Mouse (Mus musculus) cerebral cortex, adult 2 months (tissue): ENCODE data around the gene Slc27a4.

Source experiments
- WGBS: fragments of 180-500 bp; shearing (Covaris S2); methylation state at CpG from one replicate; pipeline ENCODE4 v1.1.7; 2018; 5-methylcytosine and 5-hydroxymethylcytosine counted together

Gene Slc27a4

DNA sequence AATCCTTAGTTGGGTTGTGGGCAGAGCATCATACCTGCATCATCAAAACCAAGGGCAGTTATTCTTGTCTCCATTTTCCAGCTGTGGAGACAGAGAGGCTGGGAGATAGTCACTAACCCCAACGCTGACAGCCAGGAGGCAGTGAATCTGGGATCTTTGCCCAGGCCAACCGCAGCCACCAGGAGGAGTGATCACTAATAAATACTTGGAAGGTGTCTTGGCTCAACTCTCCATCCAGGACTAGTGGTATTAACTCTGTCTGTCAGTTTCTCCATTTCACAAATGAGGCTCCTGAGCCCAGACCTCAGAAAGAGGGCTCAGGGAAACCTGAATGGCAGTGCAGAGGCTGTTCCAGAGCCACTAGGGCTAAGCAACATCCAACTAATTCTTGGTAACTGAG, 54.9 kb downstream of the Slc27a4 start:
- 74% methylated on average over 2 of the region's 2 CpGs for WGBS

DNA sequence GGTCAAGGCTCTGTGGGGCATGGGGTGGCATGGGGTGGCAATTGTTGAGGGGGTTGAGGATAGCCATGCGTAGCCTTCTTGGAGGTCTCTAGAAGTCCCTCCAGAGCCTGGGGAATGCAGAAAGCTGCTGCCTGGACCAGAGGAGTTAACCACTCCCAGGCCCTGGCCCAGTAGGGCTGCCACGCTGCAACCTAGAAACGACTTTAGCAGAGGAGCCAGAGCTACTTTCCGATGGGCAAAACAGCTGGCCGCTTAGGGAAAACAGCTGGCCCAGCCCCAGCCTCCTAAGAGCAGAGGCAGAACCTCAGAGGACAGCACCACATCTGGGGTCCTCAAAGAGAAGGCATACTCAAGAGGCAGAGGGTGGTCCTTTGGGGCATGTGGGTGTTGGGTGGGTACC, 55.5 kb downstream of the Slc27a4 start:
- 75% methylated on average over 5 of the region's 5 CpGs for WGBS

DNA sequence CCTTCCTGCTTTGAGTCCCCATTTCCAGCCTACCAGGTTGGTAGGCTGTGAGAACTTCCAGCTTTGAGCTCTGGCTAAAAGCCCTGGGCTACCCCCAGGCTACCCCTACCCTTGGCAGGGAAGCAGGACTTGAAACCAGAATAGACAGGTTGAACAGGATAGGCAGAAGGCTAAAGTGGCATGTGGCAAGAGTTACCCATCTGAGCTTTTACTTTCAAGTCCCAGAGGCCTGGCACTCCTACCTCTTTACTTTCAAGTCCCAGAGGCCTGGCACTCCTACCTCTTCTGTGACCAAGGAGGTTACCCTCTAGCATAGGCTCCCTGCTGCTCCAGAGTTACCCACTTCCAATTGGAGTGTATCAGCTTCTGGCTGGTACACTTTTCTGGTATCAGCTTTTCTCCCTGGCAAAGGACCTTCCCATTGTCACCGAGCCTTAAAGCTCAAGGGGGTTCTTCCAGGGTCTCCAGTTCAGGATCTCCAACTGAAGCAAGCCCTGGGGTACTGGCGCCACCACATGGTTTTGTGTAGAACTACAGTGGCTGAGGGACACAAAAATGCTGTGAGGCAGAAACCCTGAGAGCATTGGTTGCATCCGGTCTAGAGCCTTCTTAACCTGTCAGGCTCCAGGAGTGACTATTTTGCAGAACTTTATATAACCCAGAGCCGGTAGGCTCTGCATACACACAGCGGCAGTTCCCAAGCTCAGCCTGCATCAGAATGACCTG, 56.5 kb downstream of the Slc27a4 start:
- 14% methylated on average over 5 of the region's 5 CpGs for WGBS

- WGBS: 77% methylated on average over 4 of the region's 4 CpGs
These were observed 62.7 kb downstream of the Slc27a4 start for GRCm38 (mm10) chr2:29865125-29865524.
